Mouse (Mus musculus) lung, postnatal 14 days (tissue): ENCODE results near the gene Rxfp4.

Experiments used
- DNase-seq: peaks from one replicate; pipeline ENCODE4 v3.0.0; 2021

The Rxfp4 gene

GRCm38 (mm10) chr3:88652846-88653515, at the start of gene Rxfp4:
TSS of gene Rxfp4 (minus strand) at chr3:88653142.
- DNase-seq, result peak; percentile 49

- DNase-seq, result no peak
Measured at GRCm38 (mm10) chr3:88701222-88701621, 48.3 kb upstream of the Rxfp4 start.

GRCm38 (mm10) chr3:88700247-88700646, 47.3 kb upstream of the Rxfp4 start:
- DNase-seq, result no peak

GRCm38 (mm10) chr3:88698834-88699233, 45.9 kb upstream of the Rxfp4 start:
- DNase-seq, result no peak

- no peak for DNase-seq
Measured at GRCm38 (mm10) chr3:88698051-88698450, 45.1 kb upstream of the Rxfp4 start.

- DNase-seq, result no peak
Measured at GRCm38 (mm10) chr3:88695545-88695944, 42.6 kb upstream of the Rxfp4 start.

GRCm38 (mm10) chr3:88689079-88689478, 36.1 kb upstream of the Rxfp4 start:
- no peak for DNase-seq

GRCm38 (mm10) chr3:88686734-88687611, 34.0 kb upstream of the Rxfp4 start:
- DNase-seq, result no peak

- DNase-seq, result peak; percentile 53
Measured at GRCm38 (mm10) chr3:88685958-88686451, 33.1 kb upstream of the Rxfp4 start.

GRCm38 (mm10) chr3:88684980-88685941, 32.3 kb upstream of the Rxfp4 start, which contains the start of gene Khdc4:
TSS of gene Khdc4 (plus strand) at chr3:88685803.
- peak; percentile 96 for DNase-seq

- no peak for DNase-seq
Measured at GRCm38 (mm10) chr3:88684236-88684979, 31.5 kb upstream of the Rxfp4 start.

GRCm38 (mm10) chr3:88683814-88684213, 30.9 kb upstream of the Rxfp4 start:
- DNase-seq, result no peak

GRCm38 (mm10) chr3:88677399-88677798, 24.5 kb upstream of the Rxfp4 start:
- DNase-seq, result peak; percentile 83

GRCm38 (mm10) chr3:88664095-88664494, 11.2 kb upstream of the Rxfp4 start:
- no peak for DNase-seq

GRCm38 (mm10) chr3:88659798-88660197, 6.9 kb upstream of the Rxfp4 start:
- no peak for DNase-seq

GRCm38 (mm10) chr3:88658441-88659127, 5.6 kb upstream of the Rxfp4 start:
- no peak for DNase-seq

- DNase-seq, result no peak
Measured at GRCm38 (mm10) chr3:88655619-88656018, 2.7 kb upstream of the Rxfp4 start.

GRCm38 (mm10) chr3:88654621-88655020, 1.7 kb upstream of the Rxfp4 start:
- DNase-seq, result peak; percentile 41

- DNase-seq, result no peak
Measured at GRCm38 (mm10) chr3:88653516-88654370, 801 bp upstream of the Rxfp4 start.
